Mouse (Mus musculus) adipocyte (in vitro differentiated cells): ENCODE results near the gene Lpp.

Experiments
- DNase-seq: peaks from one replicate; pipeline ENCODE4 v3.0.0-alpha.2; 2016; ENCODE audit warnings: low spot score

Gene Lpp

GRCm38 (mm10) chr16:24625576-24625975 is 232.3 kb downstream of the Lpp start:
- no peak for DNase-seq

GRCm38 (mm10) chr16:24628779-24629178 is 235.5 kb downstream of the Lpp start:
- DNase-seq, result no peak

GRCm38 (mm10) chr16:24629218-24630172 is 236.2 kb downstream of the Lpp start:
- DNase-seq, result no peak

- no peak for DNase-seq
These were observed 242.1 kb downstream of the Lpp start for GRCm38 (mm10) chr16:24635381-24635919.

GRCm38 (mm10) chr16:24636894-24637293 is 243.6 kb downstream of the Lpp start:
- no peak for DNase-seq

- peak; percentile 54 for DNase-seq
These were observed 247.9 kb downstream of the Lpp start for GRCm38 (mm10) chr16:24641003-24641797.

GRCm38 (mm10) chr16:24643024-24643635 is 249.8 kb downstream of the Lpp start:
- DNase-seq, result no peak

GRCm38 (mm10) chr16:24644154-24644553 is 250.8 kb downstream of the Lpp start:
- no peak for DNase-seq

GRCm38 (mm10) chr16:24644760-24645406 is 251.6 kb downstream of the Lpp start:
- no peak for DNase-seq

GRCm38 (mm10) chr16:24645906-24646603 is 252.7 kb downstream of the Lpp start:
- no peak for DNase-seq

GRCm38 (mm10) chr16:24651655-24652654 is 258.6 kb downstream of the Lpp start:
- no peak for DNase-seq

GRCm38 (mm10) chr16:24653041-24653440 is 259.7 kb downstream of the Lpp start:
- peak; percentile 20 for DNase-seq

GRCm38 (mm10) chr16:24655116-24655515 is 261.8 kb downstream of the Lpp start:
- no peak for DNase-seq

- no peak for DNase-seq
These were observed 262.7 kb downstream of the Lpp start for GRCm38 (mm10) chr16:24656026-24656425.

- no peak for DNase-seq
These were observed 263.4 kb downstream of the Lpp start for GRCm38 (mm10) chr16:24656752-24657151.

GRCm38 (mm10) chr16:24659049-24659448 is 265.7 kb downstream of the Lpp start:
- no peak for DNase-seq

- DNase-seq, result peak; percentile 23
These were observed 270.8 kb downstream of the Lpp start for GRCm38 (mm10) chr16:24664131-24664530.

GRCm38 (mm10) chr16:24669718-24670460 is 276.6 kb downstream of the Lpp start:
- DNase-seq, result no peak

- DNase-seq, result no peak
These were observed 285.6 kb downstream of the Lpp start for GRCm38 (mm10) chr16:24678942-24679341.
